Mouse (Mus musculus) myocyte (in vitro differentiated cells): ENCODE results near the gene Olfr322.

Source experiments
- CEBPB ChIP-seq: IDR thresholded peaks from 2 replicates; pipeline ENCODE4 v1.6.1; 2011; ENCODE audit warnings: mild to moderate bottlenecking, moderate library complexity; ENCODE audit not compliant: poor library complexity, insufficient read depth, severe bottlenecking
- MAX ChIP-seq: IDR thresholded peaks from one replicate; pipeline ENCODE4 v1.6.1; 2011; ENCODE audit warnings: low read depth, mild to moderate bottlenecking, control low read depth
- POLR2A ChIP-seq: IDR thresholded peaks from one replicate; pipeline ENCODE4 v1.6.1; 2011; ENCODE audit warnings: low read depth, mild to moderate bottlenecking, control low read depth, moderate library complexity; ENCODE audit not compliant: insufficient read length
- POLR2AphosphoS2 ChIP-seq: IDR thresholded peaks from one replicate; pipeline ENCODE4 v1.6.1; 2011; ENCODE audit warnings: low read depth, control low read depth; ENCODE audit not compliant: insufficient read length
- SRF ChIP-seq: IDR thresholded peaks from one replicate; pipeline ENCODE4 v1.6.1; 2011; ENCODE audit warnings: low read depth; ENCODE audit not compliant: control insufficient read depth, insufficient read length
- TCF12 ChIP-seq: IDR thresholded peaks from one replicate; pipeline ENCODE4 v1.6.1; 2011; ENCODE audit warnings: mild to moderate bottlenecking, control low read depth; ENCODE audit not compliant: poor library complexity, insufficient read depth, severe bottlenecking
- TCF3 ChIP-seq: IDR thresholded peaks from one replicate; pipeline ENCODE4 v1.6.1; 2011; ENCODE audit warnings: low read depth, control low read depth; ENCODE audit not compliant: insufficient read length
- USF1 ChIP-seq: IDR thresholded peaks from one replicate; pipeline ENCODE4 v1.6.1; 2011; ENCODE audit warnings: low read depth, mild to moderate bottlenecking, control low read depth, moderate library complexity

- TF ChIP-seq POLR2A, result no peak
- no peak for TF ChIP-seq SRF
- TF ChIP-seq USF1, result no peak
- no peak for TF ChIP-seq POLR2AphosphoS2
- no peak for TF ChIP-seq MAX
- TF ChIP-seq CEBPB, result no peak
- no peak for TF ChIP-seq TCF3
- no peak for TF ChIP-seq TCF12
These were observed 10.7 kb downstream of the Olfr322 start for GRCm38 (mm10) chr11:58669252-58669651.
